Mouse (Mus musculus): Measurements from ENCODE around the gene Wbp1. TPM values are rescaled to one million over a fixed set of nuclear protein-coding genes. Genes with fewer than 3 reads are reported as not detected.

Wbp1 gene
- polyA plus RNA-seq, 1 experiment: 265 TPM

DNA sequence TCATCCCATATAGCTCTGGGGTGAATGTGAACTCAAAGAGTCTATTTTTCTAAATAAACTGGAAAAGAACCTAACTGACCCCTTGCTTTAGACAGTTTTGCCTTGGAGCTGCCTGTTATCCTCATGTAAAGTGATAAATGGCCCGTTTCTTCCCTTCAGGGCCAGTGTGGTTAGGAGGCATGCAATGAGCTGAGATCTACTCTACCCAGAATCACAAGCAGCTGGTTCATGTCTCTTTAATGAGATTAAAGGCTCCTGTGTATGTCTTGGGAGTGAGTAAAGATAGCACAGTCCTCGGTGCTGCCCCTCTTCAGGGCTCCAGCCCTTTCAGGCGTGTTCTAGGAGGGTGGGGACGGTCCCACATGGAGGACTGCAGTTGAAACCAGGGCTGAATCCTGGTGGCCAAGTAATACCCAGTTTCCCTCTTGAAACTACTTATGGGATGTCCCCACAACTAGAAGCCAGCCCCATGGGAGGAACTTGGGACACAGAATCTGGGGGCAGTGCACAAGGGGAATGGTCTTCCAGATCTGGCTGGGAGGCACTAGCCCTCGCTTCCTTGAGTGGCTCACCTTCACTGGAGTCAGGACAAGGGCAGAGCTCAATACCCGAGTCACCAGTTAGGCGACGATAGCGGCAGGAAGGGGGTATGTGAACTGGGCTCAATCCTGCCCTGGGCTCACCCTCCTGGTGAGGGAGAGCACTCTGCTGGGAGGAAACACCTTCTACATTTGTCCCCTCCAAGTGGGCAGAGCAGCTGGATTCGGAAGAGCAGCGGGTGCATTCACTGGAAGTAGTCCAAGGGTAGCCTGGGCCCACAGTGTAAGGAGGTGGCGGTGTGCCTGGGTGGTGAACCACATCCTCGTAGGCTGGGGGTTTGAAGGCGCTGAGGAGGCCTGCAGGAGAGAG lies 2.3 kb downstream of the Wbp1 start:
- H3K4me1 ChIP-seq (replicated peaks; ENCODE audit: control insufficient read depth, insufficient read depth, low read length): peaks cover 35% of the 10 kb centered on the region

DNA sequence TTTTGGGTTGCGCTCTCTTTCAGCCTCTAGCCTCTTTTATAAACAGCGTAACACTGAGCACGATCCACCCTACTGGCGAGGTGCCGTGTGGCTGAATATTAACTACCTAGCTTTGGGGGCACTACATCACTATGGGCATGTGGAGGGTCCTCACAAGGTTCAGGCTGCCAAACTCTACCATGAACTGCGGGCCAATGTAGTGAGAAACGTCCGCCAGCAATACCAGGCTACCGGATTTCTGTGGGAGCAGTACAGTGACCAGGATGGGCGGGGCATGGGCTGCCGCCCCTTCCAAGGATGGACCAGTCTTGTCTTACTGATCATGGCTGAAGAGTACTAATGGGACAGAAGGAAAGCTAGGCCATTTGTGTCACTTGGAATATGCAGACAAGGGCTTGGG lies 3.0 kb downstream of the Wbp1 start:
- no peak for TF ChIP-seq POLR2A (IDR thresholded peaks at IDR 0.05; ENCODE audit: control insufficient read depth, extremely low read depth, insufficient read depth, low read length, poor library complexity)
- no peak for TF ChIP-seq CTCF (IDR thresholded peaks at IDR 0.05; ENCODE audit: borderline replicate concordance, control insufficient read depth, extremely low read depth, insufficient read depth, low read length, poor library complexity)
- Histone ChIP-seq H3K4me1 (replicated peaks; ENCODE audit: control insufficient read depth, insufficient read depth, low read length) (peaks cover 32% of the 10 kb centered on the region), H3K27ac (ENCODE audit: control insufficient read depth, insufficient read depth, low read length) (no peak overlapping the region), H3K36me3 (ENCODE audit: control insufficient read depth, insufficient read depth, low read length) (no peaks in the 10 kb centered on the region), H3K4me3 (ENCODE audit: control insufficient read depth, insufficient read depth, low read length) (no peak overlapping the region), H3K27me3 (ENCODE audit: control insufficient read depth, insufficient read depth, low read length) (no peaks in the 10 kb centered on the region)
- 97% methylated on average over 11 of the region's 11 CpGs for WGBS
- DNase-seq: no peak

More for the DNA sequence above, 2.3 kb downstream of the Wbp1 start:
- Histone ChIP-seq H3K4me3 (ENCODE audit: control insufficient read depth, insufficient read depth, low read length) (no peak overlapping the region), H3K27me3 (ENCODE audit: control insufficient read depth, insufficient read depth, low read length) (no peaks in the 10 kb centered on the region), H3K27ac (ENCODE audit: control insufficient read depth, insufficient read depth, low read length) (no peak overlapping the region), H3K36me3 (ENCODE audit: control insufficient read depth, insufficient read depth, low read length) (no peaks in the 10 kb centered on the region)
- WGBS: 36% methylated on average over 14 of the region's 14 CpGs
- DNase-seq: peak; percentile 31
- TF ChIP-seq POLR2A (IDR thresholded peaks at IDR 0.05; ENCODE audit: control insufficient read depth, extremely low read depth, insufficient read depth, low read length, poor library complexity) (no peak), CTCF (IDR thresholded peaks at IDR 0.05; ENCODE audit: borderline replicate concordance, control insufficient read depth, extremely low read depth, insufficient read depth, low read length, poor library complexity) (no peak)

DNA sequence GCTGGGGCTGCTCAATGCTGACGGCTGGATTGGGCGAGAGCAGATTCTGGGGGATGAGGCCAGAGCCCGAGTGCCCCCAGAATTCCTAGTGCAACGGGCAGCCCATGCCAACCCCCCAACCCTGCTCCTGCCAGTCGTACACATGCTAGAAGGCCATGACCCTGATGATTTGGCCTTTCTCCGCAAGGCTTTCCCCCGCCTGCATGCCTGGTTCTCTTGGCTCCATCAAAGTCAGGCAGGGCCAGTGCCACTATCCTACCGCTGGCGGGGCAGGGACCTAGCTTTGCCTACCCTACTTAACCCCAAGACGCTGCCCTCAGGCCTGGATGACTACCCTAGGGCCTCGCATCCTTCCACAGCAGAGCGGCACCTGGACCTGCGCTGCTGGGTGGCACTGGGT lies 3.7 kb downstream of the Wbp1 start:
- DNase-seq: no peak
- no peaks in the 10 kb centered on the region for H3K36me3 ChIP-seq (ENCODE audit: control insufficient read depth, insufficient read depth, low read length)
- WGBS: 99% methylated on average over 13 of the region's 13 CpGs
- H3K27me3 ChIP-seq (ENCODE audit: control insufficient read depth, insufficient read depth, low read length): no peaks in the 10 kb centered on the region
- H3K27ac ChIP-seq (ENCODE audit: control insufficient read depth, insufficient read depth, low read length): no peak overlapping the region
- TF ChIP-seq POLR2A (IDR thresholded peaks at IDR 0.05; ENCODE audit: control insufficient read depth, extremely low read depth, insufficient read depth, low read length, poor library complexity): no peak
- peaks cover 32% of the 10 kb centered on the region for H3K4me1 ChIP-seq (replicated peaks; ENCODE audit: control insufficient read depth, insufficient read depth, low read length)
- H3K4me3 ChIP-seq (ENCODE audit: control insufficient read depth, insufficient read depth, low read length): no peak overlapping the region

DNA sequence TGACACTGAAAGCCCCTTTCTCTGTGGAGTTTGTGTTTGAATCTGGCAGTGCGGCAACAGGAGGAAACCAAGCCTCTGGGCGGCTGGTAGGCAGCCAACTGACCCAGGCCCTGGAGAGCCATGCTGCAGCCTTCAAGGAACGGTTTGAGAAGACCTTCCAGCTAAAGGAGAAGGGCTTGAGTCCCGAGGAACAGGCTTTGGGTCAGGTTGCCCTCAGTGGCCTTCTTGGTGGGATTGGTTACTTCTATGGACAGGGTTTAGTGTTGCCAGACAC lies 4.3 kb downstream of the Wbp1 start:
- Histone ChIP-seq H3K4me1 (replicated peaks; ENCODE audit: control insufficient read depth, insufficient read depth, low read length) (peaks cover 29% of the 10 kb centered on the region), H3K27me3 (ENCODE audit: control insufficient read depth, insufficient read depth, low read length) (no peaks in the 10 kb centered on the region), H3K27ac (ENCODE audit: control insufficient read depth, insufficient read depth, low read length) (no peak overlapping the region), H3K36me3 (ENCODE audit: control insufficient read depth, insufficient read depth, low read length) (no peaks in the 10 kb centered on the region), H3K4me3 (ENCODE audit: control insufficient read depth, insufficient read depth, low read length) (no peak overlapping the region)
- DNase-seq: no peak
- WGBS: 93% methylated on average over 4 of the region's 4 CpGs
- no peak for TF ChIP-seq POLR2A (IDR thresholded peaks at IDR 0.05; ENCODE audit: control insufficient read depth, extremely low read depth, insufficient read depth, low read length, poor library complexity)
- TF ChIP-seq CTCF (IDR thresholded peaks at IDR 0.05; ENCODE audit: borderline replicate concordance, control insufficient read depth, extremely low read depth, insufficient read depth, low read length, poor library complexity): no peak

DNA sequence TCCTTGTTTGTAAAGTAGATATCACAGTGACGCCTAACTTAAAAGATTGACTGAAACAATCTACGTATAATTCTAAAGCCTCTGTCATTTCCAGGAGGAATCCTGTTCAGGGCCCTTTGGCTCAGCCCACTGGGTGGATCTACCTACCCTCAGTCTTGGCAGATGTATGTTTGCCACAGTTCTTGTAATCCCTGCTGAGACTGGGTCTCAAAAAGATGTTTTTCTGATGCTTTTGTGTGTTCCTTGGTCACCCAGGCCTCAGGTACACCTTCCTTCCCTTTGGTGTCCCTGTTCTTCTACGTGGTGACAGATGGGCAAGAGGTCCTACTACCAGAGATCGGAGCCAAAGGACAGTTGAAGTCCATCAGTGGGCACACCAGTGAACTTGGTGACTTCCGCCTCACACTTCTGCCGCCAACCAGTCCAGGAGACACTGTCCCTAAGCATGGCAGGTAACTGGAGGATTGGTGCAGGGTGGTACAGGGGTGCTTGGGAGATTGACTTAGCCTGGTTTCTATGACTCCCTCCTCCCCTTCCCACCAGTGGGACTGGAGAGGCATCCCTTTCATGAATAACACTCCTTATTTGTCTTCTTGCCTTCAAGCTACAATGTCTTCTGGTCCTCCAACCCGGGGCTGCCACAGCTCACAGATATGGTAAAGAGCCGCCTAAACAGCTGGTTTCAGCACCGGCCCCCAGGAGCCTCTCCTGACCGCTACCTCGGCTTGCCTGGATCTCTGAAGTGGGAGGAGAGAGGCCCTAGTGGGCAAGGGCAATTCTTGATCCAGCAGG lies 4.8 kb downstream of the Wbp1 start:
- no peaks in the 10 kb centered on the region for H3K27me3 ChIP-seq (ENCODE audit: control insufficient read depth, insufficient read depth, low read length)
- peaks cover 28% of the 10 kb centered on the region for H3K4me1 ChIP-seq (replicated peaks; ENCODE audit: control insufficient read depth, insufficient read depth, low read length)
- no peak for DNase-seq
- H3K36me3 ChIP-seq (ENCODE audit: control insufficient read depth, insufficient read depth, low read length): no peaks in the 10 kb centered on the region
- no peak overlapping the region for H3K27ac ChIP-seq (ENCODE audit: control insufficient read depth, insufficient read depth, low read length)
- 89% methylated on average over 11 of the region's 11 CpGs for WGBS
- H3K4me3 ChIP-seq (ENCODE audit: control insufficient read depth, insufficient read depth, low read length): no peak overlapping the region
- TF ChIP-seq CTCF (IDR thresholded peaks at IDR 0.05; ENCODE audit: borderline replicate concordance, control insufficient read depth, extremely low read depth, insufficient read depth, low read length, poor library complexity): no peak
- TF ChIP-seq POLR2A (IDR thresholded peaks at IDR 0.05; ENCODE audit: control insufficient read depth, extremely low read depth, insufficient read depth, low read length, poor library complexity): no peak

DNA sequence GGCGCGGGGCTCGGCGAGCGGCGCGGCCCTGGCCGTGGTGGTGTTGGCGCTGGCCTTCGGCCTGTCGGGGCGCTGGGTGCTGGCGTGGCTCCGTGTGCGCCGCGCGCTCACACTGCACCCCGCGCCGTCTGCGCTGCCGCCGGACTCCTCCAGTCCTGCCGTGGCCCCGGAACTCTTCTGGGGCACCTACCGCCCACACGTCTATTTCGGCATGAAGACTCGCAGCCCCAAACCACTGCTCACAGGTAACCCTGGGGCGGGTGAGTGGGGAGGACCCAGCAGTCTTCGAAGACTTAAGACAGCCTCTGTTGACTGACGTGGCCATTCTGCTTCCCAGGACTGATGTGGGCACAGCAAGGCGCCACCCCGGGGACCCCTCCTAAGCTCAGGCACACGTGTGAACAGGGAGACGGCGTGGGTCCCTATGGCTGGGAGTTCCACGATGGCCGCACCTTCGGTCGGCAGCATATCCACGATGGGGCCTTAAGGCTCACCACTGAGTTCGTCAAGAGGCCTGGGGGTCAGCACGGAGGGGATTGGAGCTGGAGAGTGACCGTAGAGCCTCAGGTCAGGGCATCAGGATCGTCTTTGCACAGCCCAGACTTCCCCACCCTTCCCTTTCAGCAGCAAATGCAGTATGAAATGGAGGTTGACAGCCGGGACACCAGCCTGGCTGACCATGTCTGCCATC lies 5.5 kb downstream of the Wbp1 start:
- no peaks in the 10 kb centered on the region for H3K27me3 ChIP-seq (ENCODE audit: control insufficient read depth, insufficient read depth, low read length)
- 2% methylated on average over 45 of the region's 48 CpGs for WGBS
- no peak overlapping the region for H3K27ac ChIP-seq (ENCODE audit: control insufficient read depth, insufficient read depth, low read length)
- peak; percentile 42 for DNase-seq
- H3K4me1 ChIP-seq (replicated peaks; ENCODE audit: control insufficient read depth, insufficient read depth, low read length): peaks cover 27% of the 10 kb centered on the region
- peak overlapping the region; percentile 84 for H3K4me3 ChIP-seq (ENCODE audit: control insufficient read depth, insufficient read depth, low read length)
- TF ChIP-seq CTCF (IDR thresholded peaks at IDR 0.05; ENCODE audit: borderline replicate concordance, control insufficient read depth, extremely low read depth, insufficient read depth, low read length, poor library complexity) (no peak), POLR2A (IDR thresholded peaks at IDR 0.05; ENCODE audit: control insufficient read depth, extremely low read depth, insufficient read depth, low read length, poor library complexity) (no peak)
- no peaks in the 10 kb centered on the region for H3K36me3 ChIP-seq (ENCODE audit: control insufficient read depth, insufficient read depth, low read length)

Measured in thymus, adult 2 months (tissue).